Mouse (Mus musculus): ENCODE data around the gene Eya2.

Gene Eya2

DNA sequence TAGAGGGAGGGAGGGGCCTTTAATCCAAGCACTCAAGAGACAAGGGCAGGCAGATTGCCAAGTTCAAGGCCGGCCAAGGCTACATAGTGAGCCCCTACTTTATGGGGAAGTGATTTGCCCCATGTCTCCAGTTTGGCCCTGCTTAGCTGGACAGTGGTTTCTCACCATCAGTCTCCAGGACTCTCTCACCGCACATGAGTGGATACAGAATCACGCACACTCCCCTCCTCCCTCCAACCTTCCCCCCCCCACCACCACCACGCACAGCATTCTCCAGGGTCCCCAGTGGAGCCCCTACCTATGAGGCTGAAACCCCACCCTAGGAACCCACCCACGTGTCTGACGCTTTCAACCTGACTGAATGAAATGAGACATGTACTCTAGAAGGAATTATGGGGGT is 223.7 kb downstream of the Eya2 start:
- no peak for DNase-seq (ENCODE audit: low spot score in 2 of 2)

DNA sequence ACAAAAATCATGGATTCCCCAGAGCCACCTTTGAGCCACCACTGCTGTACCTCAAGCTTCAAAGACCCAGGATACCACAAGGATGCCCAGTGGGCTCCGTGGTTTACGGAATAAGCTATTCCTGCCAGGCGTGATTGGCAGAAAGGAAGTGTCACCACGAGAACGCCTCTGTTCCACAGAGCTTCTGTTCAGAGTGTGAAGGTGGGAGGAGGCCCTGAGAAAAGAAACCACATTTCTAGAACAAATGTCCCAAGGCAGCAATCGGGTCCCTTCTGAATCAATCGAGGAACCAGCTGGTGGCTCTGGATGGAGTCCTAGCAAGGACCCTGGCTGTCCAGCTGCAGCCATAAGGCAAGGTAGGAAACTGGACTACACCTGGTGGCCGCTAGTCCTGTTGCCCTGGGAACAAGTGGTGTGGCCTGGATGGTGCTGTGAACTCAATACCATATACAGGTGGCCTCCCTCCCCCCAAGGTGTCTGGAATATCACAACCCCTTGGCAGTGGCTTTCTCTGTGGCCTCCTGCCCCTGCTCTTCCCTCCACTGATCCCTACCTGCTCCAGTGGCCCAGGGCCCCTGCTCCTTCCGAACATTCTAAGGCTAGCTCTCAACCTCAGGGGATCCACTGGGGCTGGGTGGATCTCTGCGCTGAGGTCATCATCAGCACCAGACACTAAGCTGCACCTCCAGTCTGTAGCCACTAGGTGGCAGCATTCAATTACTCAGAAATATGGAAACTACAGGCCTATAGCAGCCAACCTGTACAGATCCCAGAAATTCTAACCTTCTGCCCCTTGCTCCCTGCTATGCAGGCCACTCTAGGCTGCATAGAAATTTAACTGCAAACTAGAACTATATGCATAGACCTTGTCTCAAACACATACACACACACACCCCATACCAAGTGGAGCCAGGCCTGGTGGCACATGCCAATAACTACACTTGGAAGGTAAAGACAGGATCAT is 224.4 kb downstream of the Eya2 start:
- peak; percentile 37 to 65 for DNase-seq (ENCODE audit: low spot score in 2 of 2)

DNA sequence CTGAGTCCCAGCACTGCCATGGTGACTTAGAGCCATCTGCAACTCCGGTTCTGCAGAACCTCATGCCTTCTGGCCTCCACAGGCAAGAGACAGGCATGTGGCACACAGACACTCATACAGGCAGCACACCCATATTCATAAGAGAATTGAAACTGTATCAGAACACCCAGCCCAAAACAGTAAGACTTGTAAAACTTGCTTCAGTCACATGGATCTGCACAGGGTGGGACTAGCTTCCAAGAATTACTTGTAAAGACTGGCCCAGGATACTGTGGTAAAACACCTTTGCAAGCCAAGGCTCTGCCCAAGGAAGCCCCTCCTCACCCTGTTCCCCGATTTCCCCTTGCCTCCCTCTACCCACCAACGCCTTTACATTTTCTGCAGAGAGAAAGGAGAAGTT is 225.2 kb downstream of the Eya2 start:
- no peak for DNase-seq (ENCODE audit: low spot score in 2 of 2)

DNA sequence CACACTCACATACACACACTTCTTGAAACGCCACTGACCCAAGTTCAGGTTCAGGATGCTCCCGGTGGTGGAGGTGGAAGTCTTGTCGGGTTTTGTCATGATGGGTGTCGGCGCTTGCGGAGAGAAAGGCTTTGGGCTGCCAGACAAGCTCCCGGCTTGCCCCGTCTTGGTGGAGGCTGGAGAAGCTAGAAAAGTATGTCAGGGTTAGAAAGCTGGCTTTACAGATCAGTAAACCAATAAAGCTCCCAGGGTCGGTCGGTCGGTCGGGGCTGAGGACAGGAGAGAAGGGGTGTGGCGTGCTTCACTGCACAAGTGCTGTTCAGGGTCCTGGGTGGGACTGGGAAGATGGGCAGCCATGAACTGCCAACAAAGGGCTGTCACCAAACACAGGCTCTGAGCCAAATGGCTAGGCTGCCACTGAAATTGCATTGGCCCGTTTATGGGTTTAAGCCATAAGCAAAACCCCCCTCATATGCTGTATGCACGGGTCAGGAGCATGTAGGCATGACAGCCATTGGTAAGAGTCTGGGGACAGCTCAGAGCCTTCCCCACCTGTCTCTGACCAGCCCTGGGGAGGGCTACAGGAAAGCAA is 225.8 kb downstream of the Eya2 start:
- no peak for DNase-seq (ENCODE audit: low spot score in 2 of 2)

Measured in cerebellum, postnatal 4 days (tissue).